Mouse (Mus musculus): ENCODE measurements around the gene Trpm8. TPM values are rescaled to one million over a fixed set of nuclear protein-coding genes. Genes with fewer than 3 reads are reported as not detected.

Trpm8 gene
- total RNA-seq, 2 experiments from 2014 or later, result not detected

DNA sequence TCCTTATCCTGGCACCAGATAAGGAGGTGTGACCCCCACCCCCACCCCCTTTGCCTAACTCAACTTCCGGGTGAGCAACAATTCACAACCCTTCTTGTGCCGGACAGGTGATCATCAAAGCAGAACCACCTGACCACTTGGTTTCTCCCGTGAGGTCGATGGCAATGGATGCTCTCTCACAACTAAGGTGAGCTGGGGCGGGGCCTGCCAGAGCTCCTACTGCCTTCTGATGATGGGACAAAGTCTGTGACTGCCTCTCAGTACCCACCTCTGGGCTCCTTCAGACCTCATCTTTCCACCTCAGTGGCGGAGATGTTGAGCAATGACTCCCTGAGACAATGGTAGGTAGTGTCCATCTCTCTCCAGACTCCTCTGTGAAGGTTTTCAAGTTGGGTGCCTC, 31.6 kb upstream of the Trpm8 start:
- no peak for ATAC-seq (replicated peaks; ENCODE audit: low FRiP score, poor library complexity, severe bottlenecking)

DNA sequence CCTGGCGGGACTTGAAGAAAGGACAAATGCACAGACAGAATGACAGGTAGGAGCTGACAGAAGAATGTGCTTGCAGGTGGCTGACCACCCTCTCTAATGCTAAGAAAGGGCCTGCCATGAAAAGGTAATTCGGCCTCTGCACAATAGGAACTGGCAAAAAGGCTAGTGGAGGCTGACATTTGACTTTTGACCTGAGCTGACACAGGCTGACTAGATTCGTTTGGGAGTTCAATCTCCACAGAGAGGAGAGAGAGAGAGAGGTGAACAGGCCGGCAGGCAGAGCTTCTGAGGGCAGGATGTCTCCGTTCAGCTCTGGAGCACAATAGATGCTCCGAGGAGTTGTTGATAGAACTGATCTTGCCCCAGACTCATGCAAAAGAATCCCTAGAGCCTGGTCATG, 31.1 kb upstream of the Trpm8 start:
- no peak for ATAC-seq (replicated peaks; ENCODE audit: low FRiP score, poor library complexity, severe bottlenecking)

DNA sequence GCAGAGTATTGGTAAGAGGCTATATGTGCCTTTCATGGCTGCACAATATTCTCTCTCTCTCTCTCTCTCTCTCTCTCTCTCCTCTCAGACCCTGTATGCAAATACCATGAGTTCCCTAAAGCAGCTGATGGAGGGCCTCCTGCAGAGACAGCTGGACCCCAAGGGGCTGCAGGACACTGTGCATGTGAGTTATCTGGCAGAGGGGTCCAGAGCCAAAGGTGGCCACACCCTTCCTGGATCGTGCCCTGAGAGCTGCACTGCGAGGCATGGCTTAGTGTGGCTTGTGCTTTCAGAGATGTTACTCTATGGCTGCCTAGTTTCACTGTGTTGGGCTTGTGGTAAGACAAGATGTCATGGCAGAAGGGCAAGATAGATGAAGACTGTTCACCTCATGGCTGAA, 29.8 kb upstream of the Trpm8 start:
- ATAC-seq (replicated peaks; ENCODE audit: low FRiP score, poor library complexity, severe bottlenecking), result no peak

DNA sequence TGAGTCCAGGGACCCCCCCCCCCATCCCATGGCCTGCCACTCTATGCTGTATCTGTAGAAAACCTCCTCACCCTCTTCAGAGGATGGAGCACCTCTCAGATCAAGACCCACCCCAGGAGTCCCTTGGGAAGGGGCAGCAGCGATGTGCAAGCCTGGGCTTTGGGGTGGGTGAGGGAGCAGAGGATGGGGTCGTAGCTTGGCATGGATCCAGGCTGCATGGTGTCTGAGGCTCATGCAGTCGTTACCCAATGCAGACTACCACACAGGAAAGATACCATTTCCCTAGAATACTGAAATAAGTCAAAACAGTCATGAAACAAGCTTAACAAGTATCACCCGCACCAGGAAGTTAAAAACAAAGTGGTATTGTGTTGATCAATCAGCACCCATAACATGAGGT, 28.8 kb upstream of the Trpm8 start:
- no peak for ATAC-seq (replicated peaks; ENCODE audit: low FRiP score, poor library complexity, severe bottlenecking)

DNA sequence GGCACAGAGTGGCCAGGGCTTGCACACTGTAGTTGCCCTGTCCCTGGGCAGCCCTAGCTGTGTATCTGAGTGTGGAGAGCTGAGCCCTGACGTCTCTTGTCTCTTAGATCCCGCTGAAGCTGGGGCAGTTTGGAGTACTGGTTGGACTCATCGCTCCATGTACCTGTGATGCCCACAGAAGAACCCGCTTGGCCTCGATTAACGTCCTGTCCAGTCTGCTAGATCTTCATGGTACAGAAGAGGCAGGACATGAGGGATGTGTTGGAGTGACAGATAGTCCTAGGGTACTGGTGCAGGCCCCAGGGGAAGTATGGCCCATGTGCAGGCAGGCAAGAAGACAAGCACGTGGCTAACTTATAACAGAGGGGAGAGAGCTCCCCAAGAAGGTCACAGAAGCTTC, 27.9 kb upstream of the Trpm8 start:
- ATAC-seq (replicated peaks; ENCODE audit: low FRiP score, poor library complexity, severe bottlenecking), result no peak

DNA sequence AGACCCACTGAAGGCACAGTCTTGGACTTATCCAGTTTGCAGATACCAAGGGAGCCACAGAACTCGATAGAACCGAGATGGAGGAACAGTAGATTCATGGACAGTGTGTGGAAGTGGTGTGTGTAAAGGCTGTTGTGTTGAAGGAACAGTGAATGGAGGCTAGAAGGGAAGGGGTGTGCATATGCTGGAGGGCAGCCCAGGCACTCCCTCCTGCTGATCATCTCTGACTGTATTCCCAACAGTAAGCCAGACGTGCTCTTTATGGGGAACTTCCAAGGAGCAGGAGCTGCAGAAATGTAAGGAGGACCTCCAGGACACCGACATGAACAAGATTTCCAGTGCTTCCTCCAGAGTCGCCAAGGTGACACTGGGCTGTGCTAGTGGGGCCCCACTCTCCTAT, 27.4 kb upstream of the Trpm8 start:
- ATAC-seq (replicated peaks; ENCODE audit: low FRiP score, poor library complexity, severe bottlenecking), result no peak

DNA sequence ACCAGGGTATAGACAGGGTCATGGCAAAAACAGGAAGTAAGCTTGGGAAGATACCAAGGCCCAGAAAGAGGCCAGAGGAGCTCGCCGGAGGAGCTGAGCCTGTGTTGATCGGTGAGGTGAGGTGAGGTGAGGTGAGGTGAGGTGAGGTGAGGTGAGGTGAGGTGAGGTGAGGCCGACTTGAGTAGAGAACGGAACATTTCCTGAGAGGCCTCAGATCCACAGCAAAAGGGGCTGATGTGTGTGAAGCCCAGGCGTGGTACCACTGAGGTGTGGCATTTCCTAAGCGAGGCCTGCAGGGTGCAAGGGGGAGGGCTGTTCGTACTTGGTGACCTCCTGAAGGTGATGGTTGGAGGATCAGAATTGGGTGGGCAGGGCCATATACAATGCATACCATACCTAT, 24.4 kb upstream of the Trpm8 start:
- ATAC-seq (replicated peaks; ENCODE audit: low FRiP score, poor library complexity, severe bottlenecking), result no peak

DNA sequence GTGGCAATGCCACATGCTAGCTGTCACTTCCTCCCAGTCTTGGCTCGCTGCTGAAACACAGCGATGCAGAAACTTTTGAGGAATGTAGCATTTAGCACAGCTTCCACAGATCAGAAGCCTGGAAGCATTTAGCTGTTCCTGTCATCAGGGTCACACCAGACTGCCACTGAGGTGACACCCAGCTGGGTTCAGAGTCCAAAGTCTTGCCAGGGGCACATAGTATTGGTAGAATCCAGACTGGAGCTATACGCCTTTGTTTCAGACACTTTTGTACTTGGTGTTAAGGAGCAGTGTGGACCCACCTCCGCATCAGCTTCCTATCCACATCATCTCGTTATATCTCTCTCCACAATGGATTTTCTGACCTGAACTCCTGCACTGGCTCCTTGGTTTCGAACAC, 23.9 kb upstream of the Trpm8 start:
- ATAC-seq (replicated peaks; ENCODE audit: low FRiP score, poor library complexity, severe bottlenecking), result no peak

DNA sequence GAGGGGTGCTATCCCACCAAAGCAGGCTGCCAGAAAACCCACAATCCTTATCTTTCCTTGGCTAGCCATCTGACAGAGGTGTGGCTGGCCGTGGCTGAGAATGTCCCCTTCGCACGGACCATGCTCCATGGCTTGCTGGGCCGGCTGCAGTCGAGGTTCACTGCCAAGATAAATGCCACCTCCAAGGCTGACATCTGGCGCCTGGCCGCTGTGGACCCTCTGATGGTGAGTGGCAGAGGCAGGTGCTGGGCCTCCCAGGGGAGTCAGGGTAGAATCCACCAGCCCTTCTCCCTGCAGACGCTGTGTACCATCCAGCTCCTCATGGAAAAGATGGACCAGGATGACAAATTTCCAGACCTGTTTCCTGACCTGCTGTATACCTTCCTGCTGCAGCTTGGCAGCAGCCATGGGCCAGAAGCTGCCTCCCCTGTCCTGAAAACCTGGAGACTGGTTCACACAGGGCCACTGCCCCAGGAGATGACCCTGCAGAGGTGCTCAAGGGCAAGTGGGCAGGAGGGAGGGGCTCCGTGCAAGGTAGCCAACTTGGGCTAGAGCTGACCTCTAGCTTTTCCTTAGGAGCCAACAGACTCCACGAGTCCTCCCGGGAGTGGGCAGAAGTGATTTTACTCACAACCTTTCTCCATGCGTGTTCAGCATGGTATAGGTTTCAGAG, 22.5 kb upstream of the Trpm8 start:
- ATAC-seq (replicated peaks; ENCODE audit: low FRiP score, poor library complexity, severe bottlenecking), result no peak

DNA sequence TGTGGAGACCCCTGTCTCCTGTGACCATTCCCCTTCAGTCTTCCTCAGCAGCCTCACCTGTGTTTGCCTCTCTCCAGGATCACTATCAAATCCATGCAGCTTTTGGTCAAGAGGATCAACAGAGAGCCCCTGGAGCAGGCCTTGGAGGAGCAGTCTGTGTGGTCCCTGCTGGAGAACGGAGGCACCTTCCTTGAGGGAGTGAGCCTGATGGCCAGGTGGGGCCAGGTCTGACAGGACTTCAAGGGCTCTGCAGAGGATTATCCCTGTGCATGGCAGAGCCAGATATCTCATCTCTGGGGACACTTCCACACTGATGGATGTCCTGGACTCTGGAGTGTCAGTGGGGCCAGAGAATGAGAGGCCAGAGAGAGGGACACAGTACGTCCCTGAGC, 22.0 kb upstream of the Trpm8 start:
- ATAC-seq (replicated peaks; ENCODE audit: low FRiP score, poor library complexity, severe bottlenecking), result no peak

DNA sequence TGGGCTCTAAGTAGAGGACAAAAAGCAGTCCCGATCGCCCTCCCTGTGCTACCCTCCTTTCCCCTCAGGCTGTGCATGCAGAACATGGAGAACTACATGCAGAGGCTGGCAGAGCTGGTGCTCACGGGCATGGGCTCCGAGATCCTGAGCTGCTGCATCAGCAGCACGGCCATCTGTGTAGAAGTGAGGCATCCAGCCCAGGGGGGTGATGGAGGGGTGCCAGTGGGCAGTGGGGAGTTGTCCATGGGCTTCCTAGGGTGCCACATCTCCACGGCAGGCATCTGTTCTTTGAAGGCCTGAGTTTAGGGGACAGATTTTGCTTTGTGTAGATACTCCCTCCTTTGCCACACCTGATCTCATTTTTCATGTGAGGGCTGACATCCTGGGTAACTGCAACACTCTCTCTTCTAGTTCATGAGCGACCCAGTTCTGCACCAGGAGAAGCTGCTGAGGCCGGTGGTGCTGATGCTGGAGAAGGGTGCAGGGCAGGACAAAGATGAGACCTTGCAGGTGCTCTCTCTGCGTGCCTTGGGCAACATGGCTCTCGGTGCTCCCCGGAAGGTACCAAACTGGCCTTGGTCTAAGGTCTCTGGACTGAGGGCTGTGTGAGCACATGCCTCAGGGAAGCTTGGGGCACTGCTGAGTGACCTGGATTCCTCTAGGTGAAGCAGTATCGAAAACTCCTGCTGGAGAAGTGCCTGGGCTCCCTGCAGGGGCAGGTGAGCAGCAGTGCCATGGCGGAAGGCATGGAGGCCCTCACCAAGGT, 21.3 kb upstream of the Trpm8 start:
- no peak for ATAC-seq (replicated peaks; ENCODE audit: low FRiP score, poor library complexity, severe bottlenecking)

DNA sequence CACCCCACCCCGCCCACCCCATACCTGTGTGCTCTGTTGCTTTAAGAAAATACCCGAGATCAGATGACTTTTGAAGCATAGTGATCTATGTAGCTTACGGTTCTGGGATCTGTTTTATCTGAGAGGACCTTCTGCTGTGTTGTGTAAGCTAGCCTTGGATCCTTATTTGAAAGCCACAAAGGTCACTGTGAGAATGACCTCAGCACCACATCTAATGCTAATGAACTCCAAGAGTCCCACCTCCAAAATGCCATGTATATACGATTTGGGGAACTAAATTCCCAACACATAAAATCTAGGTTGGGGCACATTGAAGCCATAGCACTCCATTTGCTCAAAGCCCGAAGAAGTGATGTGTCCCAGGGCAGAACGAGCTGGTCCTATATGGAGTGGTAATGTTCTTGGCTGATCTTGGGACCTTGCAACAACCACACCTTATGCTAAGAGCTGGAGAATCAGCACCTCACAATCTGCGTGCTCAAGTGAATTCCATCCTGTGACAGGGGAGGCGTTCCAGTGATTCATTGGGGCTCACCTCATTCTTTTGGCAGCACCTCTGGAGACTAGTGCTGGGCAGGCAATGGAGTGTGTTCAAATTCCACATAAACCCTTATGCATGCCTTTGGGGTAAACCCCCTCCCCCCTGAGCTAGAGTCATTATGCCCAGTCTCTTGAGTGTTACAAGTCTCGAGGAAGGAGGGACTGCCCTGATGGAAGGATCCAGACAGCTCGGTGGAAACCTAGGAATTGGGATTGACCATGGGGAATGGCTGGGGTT, 20.4 kb upstream of the Trpm8 start:
- ATAC-seq (replicated peaks; ENCODE audit: low FRiP score, poor library complexity, severe bottlenecking), result no peak

DNA sequence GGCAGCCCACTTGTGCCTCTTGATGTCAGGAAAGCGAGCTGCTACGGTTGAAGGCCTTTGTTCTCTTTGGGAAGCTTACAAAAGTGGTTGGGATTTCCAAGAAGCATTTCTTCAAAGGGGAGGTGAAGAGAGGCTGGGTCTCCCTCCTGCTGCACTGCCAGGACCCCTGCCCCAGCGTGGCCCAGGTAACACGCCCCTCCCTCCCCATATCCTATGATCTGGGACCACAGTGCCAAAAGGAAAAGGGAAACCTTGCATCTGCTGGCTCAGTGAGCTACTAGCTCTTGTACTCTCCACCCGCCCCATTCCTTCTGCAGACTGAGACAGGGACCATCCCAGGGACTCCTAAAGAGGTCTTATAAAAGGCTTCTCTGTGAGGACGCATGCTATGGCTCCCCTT, 19.8 kb upstream of the Trpm8 start:
- no peak for ATAC-seq (replicated peaks; ENCODE audit: low FRiP score, poor library complexity, severe bottlenecking)

DNA sequence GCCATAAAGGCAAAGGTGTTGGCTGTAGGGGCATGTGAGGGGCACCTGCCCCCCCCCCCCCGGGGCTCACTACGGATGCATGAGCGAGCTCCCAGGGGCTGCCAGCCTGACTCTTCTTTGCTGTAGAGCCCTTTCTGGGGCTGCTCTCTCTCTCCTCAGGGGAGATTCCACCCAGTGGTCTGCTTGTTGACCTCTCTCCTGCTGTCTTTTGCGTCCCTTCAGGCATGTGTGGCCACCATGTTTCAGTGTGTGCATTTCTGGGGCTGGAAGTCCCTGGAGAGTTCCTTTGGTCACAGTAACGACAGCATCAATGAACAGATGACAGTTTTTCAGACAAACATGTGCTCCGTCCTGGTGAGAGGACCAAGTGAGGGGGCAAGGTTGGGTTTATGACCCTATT, 19.1 kb upstream of the Trpm8 start:
- ATAC-seq (replicated peaks; ENCODE audit: low FRiP score, poor library complexity, severe bottlenecking), result no peak

DNA sequence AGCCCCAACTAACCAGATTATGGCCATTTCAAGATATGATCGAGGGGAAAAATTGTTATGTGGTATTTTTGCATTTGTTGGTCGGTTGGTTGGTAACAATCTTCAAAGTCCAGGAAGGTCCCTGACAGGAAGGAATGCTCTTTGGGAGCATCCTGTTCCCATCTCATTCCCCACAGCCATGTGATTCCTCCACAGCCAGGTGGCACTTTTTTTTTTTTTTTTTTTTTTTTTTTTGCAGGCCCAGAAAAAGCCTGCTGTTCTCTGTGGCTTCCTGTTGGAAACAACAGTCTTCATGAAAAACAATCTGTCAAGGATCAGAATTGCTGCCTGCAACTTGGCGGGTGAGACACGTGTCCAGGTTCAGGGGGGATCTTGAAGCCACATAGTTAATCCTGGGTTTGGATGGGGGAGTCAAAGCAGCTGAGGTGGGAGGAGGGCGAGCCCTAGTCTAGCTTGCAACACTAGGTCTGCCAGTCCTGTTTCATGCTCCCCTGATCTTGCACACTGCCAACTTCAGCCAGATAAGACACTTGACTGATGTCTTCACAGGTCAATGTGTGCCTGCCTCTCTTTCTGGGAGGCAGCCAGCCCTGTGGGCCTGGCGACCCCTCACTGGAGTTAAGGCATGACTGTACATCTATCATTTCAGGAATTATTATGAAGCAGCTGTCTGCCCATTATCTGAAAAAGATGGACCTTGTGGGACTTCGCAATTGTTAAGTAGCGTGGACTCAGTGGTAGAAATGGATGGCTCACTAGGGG, 18.4 kb upstream of the Trpm8 start:
- ATAC-seq (replicated peaks; ENCODE audit: low FRiP score, poor library complexity, severe bottlenecking), result 0 out of 2 replicates have a peak, but pooled peaks have one; percentile 8

DNA sequence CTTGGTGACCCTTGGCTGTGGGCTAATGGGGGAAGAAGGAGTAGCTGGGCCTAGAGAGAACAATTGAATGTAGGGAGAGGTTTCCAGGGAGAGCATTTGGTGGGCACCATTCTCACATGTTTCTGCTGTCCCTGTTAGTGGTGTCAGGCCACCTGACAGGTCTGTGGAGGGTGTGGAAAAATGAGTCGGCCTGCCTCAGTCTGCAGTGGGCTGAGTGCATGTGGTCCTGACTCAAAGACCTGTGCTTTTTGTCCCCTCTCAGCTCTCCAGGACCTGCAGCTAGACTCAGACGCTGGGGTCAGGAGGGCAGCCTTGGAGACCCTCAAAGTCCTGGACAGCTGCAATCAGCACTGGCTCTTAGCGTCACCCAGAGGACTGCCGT, 17.8 kb upstream of the Trpm8 start:
- ATAC-seq (replicated peaks; ENCODE audit: low FRiP score, poor library complexity, severe bottlenecking), result no peak

DNA sequence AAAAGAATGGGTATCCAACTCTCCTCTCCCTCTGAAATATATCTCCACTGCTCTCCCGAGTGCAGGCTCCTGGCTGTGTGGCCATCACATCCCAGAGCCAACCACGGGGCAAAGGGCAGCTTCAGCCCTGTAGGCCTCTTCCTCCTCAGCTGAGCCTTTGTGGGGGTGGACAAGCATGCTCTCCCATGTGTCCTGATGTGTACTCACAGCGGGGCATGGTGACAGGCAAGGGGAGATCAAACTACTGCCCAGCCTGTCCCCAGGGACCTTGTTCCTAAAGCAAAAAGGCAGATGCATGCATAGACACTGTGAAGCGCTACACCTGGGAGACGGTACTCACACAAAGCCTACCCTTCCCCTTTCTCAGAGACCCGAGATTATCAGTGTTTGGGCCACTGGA, 17.3 kb upstream of the Trpm8 start:
- ATAC-seq (replicated peaks; ENCODE audit: low FRiP score, poor library complexity, severe bottlenecking), result 0 out of 2 replicates have a peak, but pooled peaks have one; percentile 2

DNA sequence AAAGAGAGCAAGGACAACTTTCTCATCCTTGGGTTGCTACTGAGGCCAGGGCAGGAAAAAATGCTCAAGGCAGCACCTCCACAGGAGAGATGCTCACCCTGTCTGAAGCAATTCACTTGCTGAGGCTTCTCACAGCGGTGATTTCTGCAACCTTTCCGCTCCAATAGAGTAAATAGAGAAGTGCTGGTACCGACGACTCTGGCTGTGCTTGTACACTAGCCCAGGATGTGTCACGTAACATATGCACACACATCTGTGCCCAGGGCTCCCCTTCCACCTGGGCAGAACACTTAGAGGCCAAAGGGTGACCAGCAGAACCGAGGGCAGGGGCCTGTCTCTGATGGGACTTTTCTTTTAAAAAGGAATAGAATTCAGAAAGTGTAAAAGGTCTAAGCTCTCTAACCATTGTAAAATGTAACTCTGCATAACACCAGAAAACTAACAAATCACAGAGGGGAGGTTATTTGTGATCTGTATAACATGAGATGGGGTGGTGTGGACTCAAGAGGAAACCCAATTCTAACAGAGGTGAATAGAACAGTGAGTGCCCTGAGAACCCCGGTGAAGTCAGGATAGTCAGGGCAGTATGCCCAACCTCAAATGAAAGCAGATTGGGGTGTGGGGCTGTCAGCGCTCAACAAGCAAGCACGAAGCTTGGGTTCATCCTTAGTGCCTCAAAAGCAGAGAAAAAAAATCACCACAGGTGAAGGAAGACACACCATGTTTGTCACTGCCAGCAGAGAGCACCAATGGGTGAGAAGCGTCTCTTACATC, 16.7 kb upstream of the Trpm8 start:
- ATAC-seq (replicated peaks; ENCODE audit: low FRiP score, poor library complexity, severe bottlenecking), result no peak

DNA sequence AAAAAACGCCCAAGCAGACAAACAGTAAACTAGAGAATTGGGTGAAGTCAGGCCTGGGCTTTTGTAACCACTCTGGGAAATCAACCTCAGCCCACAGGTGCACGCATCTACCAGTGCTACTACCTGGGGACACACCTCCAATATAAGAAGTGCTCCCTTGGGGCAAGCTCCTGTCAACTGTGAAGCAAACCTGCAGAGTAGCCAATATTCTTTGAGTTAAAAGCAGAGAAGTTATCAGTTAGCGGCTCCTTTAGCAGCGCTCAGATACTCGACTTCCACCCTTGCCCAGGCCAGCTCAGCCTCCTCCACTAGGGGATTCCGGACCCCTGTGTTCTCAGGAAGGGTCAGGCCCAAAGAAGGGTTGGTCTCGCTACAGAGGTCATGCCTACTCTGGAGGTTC, 15.8 kb upstream of the Trpm8 start:
- ATAC-seq (replicated peaks; ENCODE audit: low FRiP score, poor library complexity, severe bottlenecking), result no peak

DNA sequence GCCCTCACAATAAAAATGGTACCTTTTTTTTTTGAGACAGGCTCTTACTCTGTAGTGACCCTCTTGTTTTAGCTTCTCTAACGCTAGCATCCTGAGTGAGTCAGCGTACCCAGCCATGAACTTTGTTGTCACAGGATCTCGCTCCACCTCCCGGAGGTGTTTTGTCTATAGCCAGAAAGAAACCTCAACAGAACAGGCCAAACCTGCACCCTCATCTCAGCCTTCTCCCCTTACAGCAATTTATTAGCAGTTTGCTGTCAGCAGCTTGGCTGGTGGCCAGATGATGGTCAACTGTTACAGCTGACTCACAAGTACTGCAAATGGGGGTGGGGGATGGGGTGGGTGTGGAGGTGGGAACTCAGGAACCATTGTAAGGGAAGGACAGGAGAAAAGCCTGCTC, 15.2 kb upstream of the Trpm8 start:
- no peak for ATAC-seq (replicated peaks; ENCODE audit: low FRiP score, poor library complexity, severe bottlenecking)
